Mouse (Mus musculus) adrenal gland, adult 8-10 months (tissue): ENCODE results near the gene Dolpp1. TPM values are rescaled to one million over a fixed set of nuclear protein-coding genes. Genes with fewer than 3 reads are reported as not detected.
A peak's percentile ranks its signal among the peaks of the same experiment; 100 is the strongest.

Experiments used
- DNase-seq: peaks from one replicate; pipeline ENCODE4 v3.0.0; 2022
- microRNA-seq, 2 experiments: library from miRNA; unstranded; fragments of <30 nt; microRNA quantifications; one replicate each; pipeline ENCODE4 v1.2.0; 2022
- total RNA-seq, 4 experiments: library from RNA; stranded (reverse); gene quantifications; 2 replicates each; pipeline ENCODE4 v1.2.4; 2022

The Dolpp1 gene
- total RNA-seq, 4 experiments from 2014 or later = 18.0 to 24.2 (median 19.8) TPM

GRCm38 (mm10) chr2:30441518-30442497 lies 49.8 kb downstream of the Dolpp1 start:
- DNase-seq = peak; percentile 83

DNA sequence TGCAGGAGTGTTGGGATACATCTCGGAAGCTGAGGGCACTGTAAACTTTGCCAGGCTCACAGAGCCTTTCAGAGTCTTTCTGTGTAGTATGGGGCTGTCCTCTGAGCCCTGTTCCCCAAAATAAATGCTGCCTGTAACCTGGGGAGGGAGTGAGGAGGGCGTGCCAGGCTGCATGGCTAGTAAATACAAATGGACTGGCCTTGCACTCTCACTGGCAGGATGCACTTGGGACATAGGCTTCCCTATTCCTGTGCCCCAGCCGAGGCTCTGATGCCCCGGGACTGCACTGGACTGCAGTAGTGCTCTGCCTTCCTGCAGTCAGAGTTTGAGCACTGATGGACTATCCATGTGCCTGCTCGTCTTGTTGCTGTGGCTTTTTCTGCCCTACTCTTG lies 50.4 kb downstream of the Dolpp1 start:
- no peak for DNase-seq

- DNase-seq = no peak
Measured at GRCm38 (mm10) chr2:30443281-30443680, 51.2 kb downstream of the Dolpp1 start.

DNA sequence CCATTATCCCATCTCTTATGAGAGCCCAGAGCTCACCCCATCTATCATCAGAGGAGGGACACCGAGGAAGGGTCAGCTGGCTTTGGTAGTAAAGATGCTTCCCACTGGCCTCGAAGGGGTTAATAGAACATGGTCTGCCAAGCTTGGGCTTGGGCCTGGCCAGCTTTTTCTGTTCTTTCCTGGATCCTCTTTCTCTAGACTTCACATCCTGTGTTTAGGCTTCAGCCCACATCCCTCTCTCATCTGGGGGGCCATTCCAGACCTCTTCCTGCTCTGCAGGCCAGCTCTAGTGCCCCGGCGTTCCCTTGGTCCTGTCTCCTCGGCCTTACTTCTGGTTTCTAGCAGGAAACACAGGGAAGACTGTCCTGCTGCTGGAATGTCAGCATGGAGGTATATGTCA lies 52.0 kb downstream of the Dolpp1 start:
- DNase-seq = no peak

DNA sequence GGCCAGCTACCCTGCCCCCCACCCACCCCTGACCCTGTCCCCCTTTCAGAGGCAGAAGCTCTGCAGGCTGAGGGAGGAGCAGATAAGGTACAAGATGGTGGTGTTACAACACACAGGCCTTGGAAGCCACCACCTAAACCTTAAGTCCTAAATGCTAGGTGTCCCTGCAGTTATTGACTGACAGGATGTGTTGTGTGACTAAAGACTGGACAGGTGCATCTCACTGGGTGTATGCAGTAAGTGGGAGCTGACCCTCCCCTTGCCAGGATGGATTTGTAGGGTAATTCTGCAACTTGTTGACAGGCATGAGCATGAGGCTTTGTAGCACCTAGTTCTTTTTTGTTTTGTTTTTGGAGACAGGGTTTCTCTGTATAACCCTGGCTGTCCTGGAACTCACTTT lies 52.4 kb downstream of the Dolpp1 start:
- no peak for DNase-seq

DNA sequence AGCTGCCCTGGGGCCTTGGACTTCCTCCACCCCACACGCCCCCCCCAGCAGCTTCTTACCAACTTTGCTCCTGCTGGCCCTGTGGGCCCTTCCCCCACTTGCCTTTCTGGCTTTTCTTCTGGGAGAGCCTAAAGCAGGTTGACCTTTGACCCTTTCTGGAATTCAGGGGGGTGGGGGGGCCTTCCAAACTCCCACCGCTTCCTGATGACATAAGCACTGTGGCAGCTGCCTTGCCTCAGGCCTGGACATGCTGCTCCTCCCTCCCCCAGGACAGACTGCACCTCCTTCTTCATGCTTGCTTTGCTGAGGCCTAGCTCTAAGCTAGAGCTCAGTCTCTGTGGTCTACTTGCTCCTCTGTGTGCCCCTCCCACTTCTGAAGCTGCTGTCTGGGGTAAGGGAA lies 53.3 kb downstream of the Dolpp1 start:
- no peak for DNase-seq

GRCm38 (mm10) chr2:30446891-30447826 lies 55.1 kb downstream of the Dolpp1 start:
- DNase-seq = no peak

GRCm38 (mm10) chr2:30448371-30448770 lies 56.3 kb downstream of the Dolpp1 start:
- no peak for DNase-seq

Small RNA genes lying within 50 kb of the gene (microRNA-seq; reads per million reads assigned to microRNA genes)
- gene Gm47292 = 0 reads per million in 2 experiments

Other genes with a start within 250 kb of the Dolpp1 start
- 10 to 100 TPM; 21.9 to 43.0 (median 31.0) TPM for gene Endog, start 220.8 kb upstream of the Dolpp1 start, total RNA-seq
- gene Spout1, start 213.8 kb upstream of the Dolpp1 start, total RNA-seq = 10 to 100 TPM; 22.9 to 28.7 (median 28.4) TPM
- 10 to 100 TPM; 21.3 to 27.4 (median 22.8) TPM for gene Kyat1, start 186.4 kb upstream of the Dolpp1 start, total RNA-seq
- 10 to 100 TPM; 54.6 to 63.0 (median 57.8) TPM for gene Lrrc8a, start 154.5 kb upstream of the Dolpp1 start, total RNA-seq
- gene Gm28035, start 151.7 kb upstream of the Dolpp1 start, total RNA-seq = 1 to 10 TPM in 3 of 4 experiments, under 1 TPM in 1; 0.58 to 5.3 (median 2.8) TPM
- gene Phyhd1, start 126.1 kb upstream of the Dolpp1 start, total RNA-seq = 10 to 100 TPM; 12.0 to 20.7 (median 15.4) TPM
- gene Gm28038, start 111.2 kb upstream of the Dolpp1 start, total RNA-seq = not detected
- gene Dolk, start 105.9 kb upstream of the Dolpp1 start, total RNA-seq = 10 to 100 TPM; 31.2 to 42.7 (median 37.6) TPM
- 10 to 100 TPM; 28.2 to 33.6 (median 30.2) TPM for gene Nup188, start 105.9 kb upstream of the Dolpp1 start, total RNA-seq
- gene Sh3glb2, start 32.9 kb upstream of the Dolpp1 start, total RNA-seq = 100 to 1,000 TPM in 2 of 4 experiments, 10 to 100 TPM in 2; 85.4 to 115 (median 101) TPM
- gene Miga2, start 28.0 kb upstream of the Dolpp1 start, total RNA-seq = 100 to 1,000 TPM in 1 of 4 experiments, 10 to 100 TPM in 3; 80.6 to 104 (median 91.1) TPM
- 100 to 1,000 TPM in 1 of 4 experiments, 10 to 100 TPM in 3; 59.0 to 122 (median 95.3) TPM for gene Crat, start 23.6 kb downstream of the Dolpp1 start, total RNA-seq
- 100 to 1,000 TPM; 135 to 153 (median 141) TPM for gene Ptpa, start 23.8 kb downstream of the Dolpp1 start, total RNA-seq
- gene Ier5l, start 82.0 kb downstream of the Dolpp1 start, total RNA-seq = 1 to 10 TPM; 3.8 to 7.7 (median 6.8) TPM
- 1 to 10 TPM in 3 of 4 experiments, under 1 TPM in 1; 0.81 to 7.0 (median 4.1) TPM for gene Cstad, start 202.8 kb downstream of the Dolpp1 start, total RNA-seq